Mouse (Mus musculus): ENCODE measurements around the gene Baiap2l1. TPM values are rescaled to one million over a fixed set of nuclear protein-coding genes. Genes with fewer than 3 reads are reported as not detected.
A peak's percentile ranks its signal among the peaks of the same experiment; 100 is the strongest.

Baiap2l1 gene
- total RNA-seq, 1 experiment from 2014 or later = 8.2 TPM

DNA sequence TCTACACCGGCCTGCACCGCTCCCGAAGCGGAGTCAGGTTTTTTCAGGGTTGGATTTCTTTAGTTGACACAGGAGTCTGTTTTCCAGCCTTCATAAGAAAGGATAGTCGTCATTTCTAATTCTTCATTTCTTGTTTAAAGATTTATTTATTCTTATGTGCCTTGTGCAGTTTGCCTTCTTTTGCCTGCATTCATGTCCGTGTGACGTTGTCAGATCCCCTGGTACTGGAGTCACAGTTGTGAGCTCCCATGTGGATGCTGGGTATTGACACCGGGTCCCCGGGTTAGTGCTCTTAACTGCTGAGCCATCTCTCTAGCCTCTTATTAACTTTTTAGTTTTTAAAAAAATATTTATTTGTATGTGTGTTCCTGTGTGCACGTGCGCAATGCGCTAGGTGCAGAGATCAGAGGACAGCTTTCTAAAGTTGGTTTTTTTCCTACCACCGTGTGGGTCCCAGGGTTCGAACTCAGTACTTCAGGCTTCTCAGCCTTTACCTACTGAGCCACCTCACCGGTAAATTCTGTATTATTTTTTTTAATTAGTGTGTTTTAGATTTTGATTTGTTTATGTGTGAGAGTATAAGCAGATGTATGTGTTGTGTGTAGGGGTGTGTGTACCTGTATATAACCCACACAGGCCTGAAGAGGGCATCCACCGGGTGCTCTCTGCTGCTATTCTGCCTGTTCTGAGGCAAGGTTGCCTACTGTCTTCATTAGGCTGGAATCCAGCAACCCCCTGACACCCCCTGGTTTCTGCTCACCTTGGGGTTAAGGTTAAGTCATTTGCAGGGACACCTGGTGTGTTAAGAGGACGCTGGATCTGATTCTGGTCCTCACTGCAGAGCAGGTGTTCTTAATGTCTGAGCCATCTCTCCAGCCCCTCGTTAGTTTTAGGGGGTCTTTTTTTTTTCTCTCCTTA lies 133.8 kb downstream of the Baiap2l1 start:
- DNase-seq = no peak

DNA sequence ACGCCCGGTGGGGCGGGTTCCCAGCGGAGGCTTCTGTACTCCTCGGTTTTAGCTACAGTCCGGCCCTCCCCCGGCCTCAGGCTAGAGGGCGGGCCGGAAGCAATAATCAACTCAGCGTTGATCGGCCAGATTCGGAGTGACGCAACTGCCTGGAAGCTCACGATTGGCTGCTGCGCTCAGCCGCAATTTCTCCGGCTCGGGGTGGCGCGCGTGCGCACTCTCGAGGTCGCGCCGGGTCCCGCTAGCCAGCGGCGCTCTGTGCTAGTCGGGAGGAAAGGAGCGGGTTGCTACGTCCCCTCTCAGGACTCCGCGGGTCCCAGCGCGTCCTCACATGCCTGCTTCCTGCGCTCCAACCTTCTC lies 134.4 kb downstream of the Baiap2l1 start, which contains the start of gene Tecpr1:
Tecpr1 (minus strand) TSS at position 113 of the 360 bp plus-strand sequence.
- DNase-seq = peak; percentile 97

DNA sequence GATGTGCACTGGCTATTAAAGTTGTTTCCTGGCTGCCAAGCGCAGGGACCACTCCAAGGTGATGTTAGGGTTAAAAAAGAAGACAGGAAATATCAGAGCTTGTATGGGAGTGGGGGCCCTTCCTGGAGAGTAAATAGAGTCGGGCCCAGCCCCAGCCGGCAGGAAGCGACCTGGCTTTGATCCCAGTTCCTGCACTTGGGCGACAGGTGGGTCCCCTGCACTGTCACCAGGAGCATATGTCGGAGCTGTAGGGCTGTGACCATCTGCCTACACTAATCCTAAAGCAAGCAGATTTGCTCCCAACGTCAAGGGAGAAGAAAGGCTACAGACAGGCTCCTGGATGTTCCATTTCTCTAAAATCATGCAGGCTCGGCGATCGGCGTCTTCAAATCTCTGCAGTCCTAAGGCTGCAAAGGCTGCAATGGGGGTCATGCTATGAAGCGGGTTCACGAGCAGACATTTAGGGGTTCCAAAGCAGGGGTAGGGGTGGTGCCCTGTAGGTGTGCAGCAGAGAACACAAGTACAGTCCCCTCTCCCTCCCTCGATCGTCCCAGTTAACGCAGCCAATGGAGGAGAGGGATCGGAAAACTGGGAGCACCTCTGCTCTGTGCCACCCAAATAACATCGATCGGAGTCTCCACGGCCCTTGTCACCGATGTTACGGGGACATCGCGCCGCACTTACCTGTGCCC lies 135.0 kb downstream of the Baiap2l1 start:
- DNase-seq = peak; percentile 72

DNA sequence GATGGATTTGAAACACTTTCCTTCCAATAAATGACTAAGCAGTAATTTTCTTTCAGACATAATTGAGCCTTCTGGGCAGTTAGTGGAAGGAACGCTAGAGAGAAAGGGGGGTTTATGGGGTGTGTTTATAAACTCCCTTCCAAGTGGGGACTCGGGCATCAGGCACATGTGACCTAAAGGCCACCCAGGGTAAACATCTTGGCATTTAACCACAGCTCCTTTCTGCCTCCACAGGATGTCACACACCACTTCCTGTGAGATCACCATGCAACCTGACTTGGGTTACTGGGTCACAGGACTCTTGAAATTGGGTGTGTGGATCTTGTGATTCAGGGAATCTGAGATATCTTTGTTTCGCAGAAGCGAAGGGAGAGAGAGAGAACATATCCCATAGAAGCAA lies 136.6 kb downstream of the Baiap2l1 start:
- peak; percentile 63 for DNase-seq

DNA sequence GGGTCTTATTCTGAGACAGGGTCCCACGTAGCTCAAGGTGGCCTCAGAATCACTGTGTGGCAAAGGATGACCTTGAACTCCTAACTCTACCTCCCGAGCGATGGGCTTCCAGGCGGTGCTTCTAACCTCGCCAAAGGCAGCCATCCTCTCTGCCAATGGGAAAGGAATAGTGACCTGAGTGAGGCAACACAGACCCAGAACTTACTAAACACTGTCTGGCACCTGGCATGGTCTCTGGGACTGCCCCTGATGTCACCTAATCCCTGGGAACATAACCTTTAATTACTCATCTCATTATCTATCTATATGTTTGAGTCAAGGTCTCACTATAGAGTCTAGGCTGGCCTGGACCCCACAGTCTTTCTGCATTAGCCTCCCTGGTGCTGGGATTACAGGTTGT lies 138.0 kb downstream of the Baiap2l1 start:
- no peak for DNase-seq

DNA sequence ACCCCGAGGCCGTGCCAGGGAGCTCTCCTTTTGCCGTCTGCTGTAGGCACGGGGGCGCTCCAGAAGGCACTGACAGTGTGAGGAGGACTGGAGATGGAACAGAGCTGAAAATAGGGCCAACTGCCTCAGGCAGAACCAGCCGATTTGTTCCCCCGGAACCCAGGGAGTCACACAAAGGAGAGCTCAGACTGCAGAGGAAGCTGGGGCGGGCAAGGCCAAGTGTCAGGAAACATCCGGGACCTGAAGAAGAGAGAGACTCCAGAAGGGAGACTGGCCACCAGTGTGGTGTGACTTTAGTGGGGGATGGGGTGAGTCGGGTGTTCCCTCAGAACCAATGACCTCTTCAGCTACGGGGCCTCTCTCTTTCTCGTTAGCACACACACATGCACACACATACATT lies 138.6 kb downstream of the Baiap2l1 start:
- DNase-seq = peak; percentile 43

DNA sequence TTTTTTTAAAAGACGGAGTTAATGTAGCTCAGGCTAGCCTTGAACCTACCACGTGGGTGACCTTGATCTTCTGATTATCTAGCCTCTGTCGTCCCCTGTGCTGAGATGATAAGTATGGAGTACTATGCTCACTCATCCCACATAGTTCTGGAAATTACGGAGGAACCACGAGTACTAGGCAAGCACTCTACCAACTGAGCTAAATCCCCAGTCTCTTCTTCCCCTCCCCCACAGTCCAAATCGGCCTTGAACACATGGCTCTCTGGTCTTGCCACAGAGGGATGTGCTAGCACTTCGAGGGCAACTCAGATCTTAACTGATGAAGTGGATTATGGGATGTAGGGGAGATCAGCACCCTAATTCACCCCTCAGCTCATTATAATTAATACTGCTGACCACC lies 139.9 kb downstream of the Baiap2l1 start:
- DNase-seq = peak; percentile 61

DNA sequence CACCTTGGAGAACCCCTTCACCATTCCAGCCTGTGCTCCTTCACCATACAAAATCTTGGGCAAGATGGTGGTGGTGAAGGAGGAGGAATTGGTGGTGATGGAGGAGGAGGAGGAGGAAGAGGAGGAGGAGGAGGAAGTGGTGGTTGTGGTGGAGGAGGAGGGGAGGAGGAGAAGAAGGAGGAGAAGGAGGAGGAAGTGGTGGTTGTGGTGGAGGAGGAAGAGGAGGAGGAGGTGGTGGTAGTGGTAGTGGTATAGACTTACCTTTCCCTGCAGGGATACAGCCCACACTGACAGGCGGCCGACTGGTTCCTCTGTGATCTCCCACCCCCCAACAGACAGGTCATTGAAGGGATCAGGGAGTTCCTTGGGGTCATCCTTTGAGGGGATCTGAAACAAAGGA lies 141.9 kb downstream of the Baiap2l1 start:
- no peak for DNase-seq

Other genes starting within 250 kb of the Baiap2l1 start
- 0.63 and 1.1 TPM in 2 replicates for gene Bhlha15, start 167.8 kb downstream of the Baiap2l1 start, total RNA-seq (2021)
- gene Tecpr1, start 134.5 kb downstream of the Baiap2l1 start, total RNA-seq (2021) = 79.1 and 89.2 TPM in 2 replicates
- gene Bri3, start 113.7 kb downstream of the Baiap2l1 start, total RNA-seq (2021) = 123 and 128 TPM in 2 replicates
- gene Nptx2, start 187.8 kb upstream of the Baiap2l1 start, total RNA-seq (2021) = 0.96 and 1.7 TPM in 2 replicates

Data from adrenal gland, postnatal 14 days (tissue).